Mouse (Mus musculus): ENCODE results near the gene Synpo2. TPM values are rescaled to one million over a fixed set of nuclear protein-coding genes. Genes with fewer than 3 reads are reported as not detected.

The Synpo2 gene
- polyA plus RNA-seq, 1 experiment = 1.3 TPM

- DNase-seq (ENCODE audit: low read depth) = no peak
These were observed 8.4 kb upstream of the Synpo2 start for GRCm38 (mm10) chr3:123244376-123244775.

GRCm38 (mm10) chr3:123237446-123237845 is 1.5 kb upstream of the Synpo2 start:
- no peak for DNase-seq (ENCODE audit: low read depth)
- no peak for TF ChIP-seq CTCF (IDR thresholded peaks at IDR 0.05; ENCODE audit: borderline replicate concordance, extremely low read depth, insufficient read depth, insufficient read length)
- TF ChIP-seq POLR2A (IDR thresholded peaks at IDR 0.05; ENCODE audit: borderline replicate concordance, extremely low read depth, insufficient read depth, insufficient read length, poor library complexity, severe bottlenecking) = no peak

More at GRCm38 (mm10) chr3:123244376-123244775, 8.4 kb upstream of the Synpo2 start:
- TF ChIP-seq POLR2A (IDR thresholded peaks at IDR 0.05; ENCODE audit: borderline replicate concordance, extremely low read depth, insufficient read depth, insufficient read length, poor library complexity, severe bottlenecking) = no peak

- DNase-seq (ENCODE audit: low read depth) = no peak
- TF ChIP-seq POLR2A (IDR thresholded peaks at IDR 0.05; ENCODE audit: borderline replicate concordance, extremely low read depth, insufficient read depth, insufficient read length, poor library complexity, severe bottlenecking) = no peak
- TF ChIP-seq CTCF (IDR thresholded peaks at IDR 0.05; ENCODE audit: borderline replicate concordance, extremely low read depth, insufficient read depth, insufficient read length) = no peak
These were observed 1.1 kb upstream of the Synpo2 start for GRCm38 (mm10) chr3:123237039-123237438.

GRCm38 (mm10) chr3:123235495-123235894 is 454 bp downstream of the Synpo2 start:
- DNase-seq (ENCODE audit: low read depth) = peak; percentile 19
- no peak for TF ChIP-seq CTCF (IDR thresholded peaks at IDR 0.05; ENCODE audit: borderline replicate concordance, extremely low read depth, insufficient read depth, insufficient read length)
- TF ChIP-seq POLR2A (IDR thresholded peaks at IDR 0.05; ENCODE audit: borderline replicate concordance, extremely low read depth, insufficient read depth, insufficient read length, poor library complexity, severe bottlenecking) = no peak

DNA sequence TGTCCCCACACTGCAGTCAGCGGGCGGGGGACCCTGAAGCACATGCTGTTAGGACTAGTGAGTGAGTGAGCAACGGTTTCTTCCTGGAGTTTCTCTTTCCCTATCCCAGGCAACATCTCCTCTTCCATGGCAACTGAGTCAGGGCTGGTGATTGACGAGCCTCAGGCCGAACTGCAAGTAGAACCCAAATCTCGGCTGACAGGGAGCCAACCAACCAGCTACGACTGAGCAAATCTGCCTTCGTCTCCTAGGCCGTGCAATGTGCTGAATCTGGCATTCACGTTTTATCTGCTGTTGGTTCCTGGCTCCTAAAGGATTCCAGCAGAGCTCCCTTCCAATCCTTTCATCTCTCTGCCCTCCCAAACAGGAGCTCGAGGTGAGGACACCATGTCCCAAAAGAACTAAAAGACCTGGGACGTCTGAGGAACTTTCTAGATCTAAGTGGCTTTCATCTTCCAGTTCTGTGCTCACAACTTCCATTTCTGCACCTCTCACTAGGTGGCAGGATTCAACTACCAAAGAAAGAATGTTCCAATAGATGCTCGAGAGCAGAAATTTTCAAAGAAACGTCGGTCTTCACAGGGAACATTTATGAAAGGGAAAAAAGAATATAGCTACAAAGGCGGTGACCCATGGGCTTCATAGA is 1.6 kb downstream of the Synpo2 start:
- DNase-seq (ENCODE audit: low read depth) = peak; percentile 75
- TF ChIP-seq POLR2A (IDR thresholded peaks at IDR 0.05; ENCODE audit: borderline replicate concordance, extremely low read depth, insufficient read depth, insufficient read length, poor library complexity, severe bottlenecking) = no peak
- TF ChIP-seq CTCF (IDR thresholded peaks at IDR 0.05; ENCODE audit: borderline replicate concordance, extremely low read depth, insufficient read depth, insufficient read length) = peak; percentile 36; the same call in 1 of the 2 replicates

DNA sequence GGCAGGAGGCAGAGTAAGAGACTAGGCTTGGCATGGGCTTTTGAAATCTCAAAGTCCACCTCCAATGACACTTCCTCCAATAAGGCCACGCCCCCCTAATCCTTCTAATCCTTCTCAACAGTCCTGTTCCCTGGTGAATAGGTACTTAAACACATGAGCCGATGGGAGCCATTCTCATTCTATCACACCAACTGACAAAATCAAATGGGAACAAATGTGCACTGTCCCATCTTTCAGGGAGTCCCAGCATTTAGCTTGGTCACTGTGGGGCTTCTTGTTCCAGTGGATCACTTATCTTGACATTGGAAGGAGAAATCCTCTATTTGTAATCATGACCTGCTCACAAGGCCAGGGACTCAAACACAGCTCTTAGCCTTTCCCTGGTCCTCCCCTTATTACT is 4.3 kb downstream of the Synpo2 start:
- TF ChIP-seq POLR2A (IDR thresholded peaks at IDR 0.05; ENCODE audit: borderline replicate concordance, extremely low read depth, insufficient read depth, insufficient read length, poor library complexity, severe bottlenecking) = no peak
- no peak for TF ChIP-seq CTCF (IDR thresholded peaks at IDR 0.05; ENCODE audit: borderline replicate concordance, extremely low read depth, insufficient read depth, insufficient read length)

DNA sequence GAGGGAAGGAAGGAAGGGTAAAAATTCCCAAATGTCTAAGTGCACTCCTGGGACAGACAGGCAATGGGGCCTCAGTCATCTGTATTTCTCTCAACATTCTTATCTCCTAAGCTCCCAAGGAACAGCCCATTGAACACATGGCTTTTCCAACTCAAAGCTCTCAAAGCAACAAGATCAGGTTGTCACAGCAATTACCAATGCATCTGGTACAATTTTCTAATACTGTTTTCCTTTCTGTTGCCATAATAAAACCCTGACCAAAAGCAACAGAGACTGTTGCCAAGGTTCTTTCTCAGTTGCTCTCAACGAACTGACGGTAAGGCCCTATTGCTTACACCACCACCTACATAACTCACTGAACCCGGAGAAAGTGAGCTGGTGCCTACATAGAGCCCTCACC is 8.7 kb downstream of the Synpo2 start:
- DNase-seq (ENCODE audit: low read depth) = no peak
- TF ChIP-seq POLR2A (IDR thresholded peaks at IDR 0.05; ENCODE audit: borderline replicate concordance, extremely low read depth, insufficient read depth, insufficient read length, poor library complexity, severe bottlenecking) = no peak
- no peak for TF ChIP-seq CTCF (IDR thresholded peaks at IDR 0.05; ENCODE audit: borderline replicate concordance, extremely low read depth, insufficient read depth, insufficient read length)

More for the DNA sequence above, 4.3 kb downstream of the Synpo2 start:
- DNase-seq (ENCODE audit: low read depth) = no peak

DNA sequence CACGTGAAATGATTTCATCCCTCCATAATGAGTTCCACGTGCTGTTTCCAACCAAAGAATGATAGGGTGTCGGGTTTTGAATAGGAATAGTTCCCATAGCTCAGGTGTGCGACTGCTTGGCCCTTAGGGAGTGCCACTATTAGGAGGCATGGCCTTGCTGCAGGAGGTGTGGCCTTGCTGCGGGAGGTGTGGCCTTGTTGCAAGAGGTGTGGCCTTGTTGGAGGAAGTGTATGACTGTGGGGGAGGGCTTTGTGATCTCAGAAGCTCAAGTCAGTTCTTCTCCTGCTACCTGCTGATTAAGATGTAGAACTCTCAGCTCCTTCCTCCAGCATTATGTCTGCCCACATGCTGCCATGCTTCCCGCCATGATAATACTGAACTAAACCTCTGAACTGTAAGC is 17.3 kb downstream of the Synpo2 start:
- TF ChIP-seq POLR2A (IDR thresholded peaks at IDR 0.05; ENCODE audit: borderline replicate concordance, extremely low read depth, insufficient read depth, insufficient read length, poor library complexity, severe bottlenecking) (no peak), CTCF (IDR thresholded peaks at IDR 0.05; ENCODE audit: borderline replicate concordance, extremely low read depth, insufficient read depth, insufficient read length) (no peak)
- DNase-seq (ENCODE audit: low read depth) = no peak

DNA sequence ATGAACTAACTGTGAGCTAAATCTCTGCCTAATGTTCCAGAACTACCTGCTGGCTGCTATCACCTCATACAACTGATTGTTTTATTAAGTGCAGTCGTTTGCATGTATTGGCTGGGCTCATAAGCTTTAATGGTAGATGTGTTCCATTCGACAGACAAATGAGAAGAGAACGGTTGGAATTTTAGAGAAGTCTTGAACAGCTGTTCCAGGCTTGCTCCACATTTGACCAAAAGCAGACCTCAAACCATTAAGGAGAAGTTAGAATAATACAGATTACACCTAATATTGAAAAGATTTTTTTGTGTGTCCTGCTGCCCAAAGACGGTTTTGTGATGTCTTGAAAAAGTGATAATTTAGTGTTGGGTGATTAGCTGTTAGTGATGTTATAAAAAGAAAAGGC is 27.1 kb downstream of the Synpo2 start:
- no peak for TF ChIP-seq CTCF (IDR thresholded peaks at IDR 0.05; ENCODE audit: borderline replicate concordance, extremely low read depth, insufficient read depth, insufficient read length)
- TF ChIP-seq POLR2A (IDR thresholded peaks at IDR 0.05; ENCODE audit: borderline replicate concordance, extremely low read depth, insufficient read depth, insufficient read length, poor library complexity, severe bottlenecking) = no peak
- DNase-seq (ENCODE audit: low read depth) = no peak

- DNase-seq (ENCODE audit: low read depth) = no peak
- TF ChIP-seq POLR2A (IDR thresholded peaks at IDR 0.05; ENCODE audit: borderline replicate concordance, extremely low read depth, insufficient read depth, insufficient read length, poor library complexity, severe bottlenecking) (no peak), CTCF (IDR thresholded peaks at IDR 0.05; ENCODE audit: borderline replicate concordance, extremely low read depth, insufficient read depth, insufficient read length) (no peak)
These were observed 28.6 kb downstream of the Synpo2 start for GRCm38 (mm10) chr3:123207386-123207785.

DNA sequence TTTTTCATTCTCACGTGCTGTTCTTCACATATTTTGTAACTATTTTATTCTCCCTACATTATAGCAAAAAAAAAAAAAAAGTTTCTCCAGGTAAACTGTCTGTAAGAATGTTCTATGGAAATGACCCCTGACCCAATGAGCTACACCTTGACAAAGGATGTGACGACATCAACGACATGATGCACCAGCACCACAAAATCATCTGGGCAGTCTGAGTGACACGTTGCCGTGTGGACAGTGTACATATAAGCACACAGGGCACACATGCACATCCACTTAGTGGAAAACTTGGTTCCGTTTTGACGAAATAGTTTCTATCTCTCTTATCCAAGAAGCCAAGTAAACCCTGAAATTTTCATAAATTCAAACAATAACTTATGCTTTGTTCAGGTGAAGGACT is 30.5 kb downstream of the Synpo2 start:
- DNase-seq (ENCODE audit: low read depth) = no peak
- no peak for TF ChIP-seq CTCF (IDR thresholded peaks at IDR 0.05; ENCODE audit: borderline replicate concordance, extremely low read depth, insufficient read depth, insufficient read length)
- TF ChIP-seq POLR2A (IDR thresholded peaks at IDR 0.05; ENCODE audit: borderline replicate concordance, extremely low read depth, insufficient read depth, insufficient read length, poor library complexity, severe bottlenecking) = no peak

- TF ChIP-seq POLR2A (IDR thresholded peaks at IDR 0.05; ENCODE audit: borderline replicate concordance, extremely low read depth, insufficient read depth, insufficient read length, poor library complexity, severe bottlenecking) (no peak), CTCF (IDR thresholded peaks at IDR 0.05; ENCODE audit: borderline replicate concordance, extremely low read depth, insufficient read depth, insufficient read length) (no peak)
- no peak for DNase-seq (ENCODE audit: low read depth)
These were observed 30.9 kb downstream of the Synpo2 start for GRCm38 (mm10) chr3:123205065-123205464.

All from brain, embryonic 14.5 days (tissue).